Mouse (Mus musculus) frontal cortex, postnatal 10 days (tissue): Measurements from ENCODE around the gene Fam47c.

Experiments used
- DNase-seq, 2 experiments: peaks; one replicate each; pipeline ENCODE4 v3.0.0; 2022; ENCODE audit warnings: low spot score in 2 of 2, mixed read lengths in 1 of 2

Fam47c gene

DNA sequence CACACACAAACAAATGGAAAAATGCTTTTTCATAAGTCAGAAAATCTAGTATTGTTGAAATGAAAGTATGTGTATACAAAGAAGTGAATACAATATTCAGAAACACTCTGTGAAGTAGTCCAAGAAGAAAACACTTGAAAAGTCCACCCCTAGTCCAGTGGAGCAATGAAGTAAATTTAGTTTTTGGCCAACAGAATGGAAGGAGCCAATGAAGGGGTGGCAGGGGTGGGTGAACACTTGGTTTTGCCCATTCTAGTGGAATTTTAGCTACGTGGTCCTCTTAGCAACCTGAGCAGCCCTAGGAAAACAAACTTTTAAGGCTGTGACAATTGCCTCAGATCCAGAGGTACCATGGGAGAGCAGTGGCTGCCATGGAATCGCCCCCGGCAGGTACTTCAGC lies at the start of gene Fam47c:
TSS of gene Fam47c (plus strand) at position 301 of the 400 bp plus-strand sequence.
- no peak for DNase-seq

DNA sequence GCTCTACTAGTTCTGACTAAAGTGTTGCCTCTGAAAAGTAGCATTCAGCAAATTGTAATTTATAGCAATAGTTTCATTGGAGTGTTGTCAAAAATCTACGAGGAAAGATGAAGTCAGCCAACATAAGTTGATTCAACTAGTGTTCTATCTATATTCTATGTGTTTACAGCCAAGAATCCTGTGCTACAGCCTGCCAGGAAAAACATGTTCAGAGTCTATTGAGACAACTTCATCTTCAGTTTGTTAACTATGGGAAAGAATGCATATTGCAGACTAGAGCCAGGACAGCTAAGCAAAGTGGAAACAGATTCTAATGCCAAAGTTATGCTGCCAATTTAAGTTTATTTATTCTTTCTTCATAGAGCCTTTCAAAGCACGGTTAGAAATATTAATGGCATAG lies 31.8 kb downstream of the Fam47c start:
- DNase-seq = no peak

GRCm38 (mm10) chrX:78777078-78777477 lies 39.5 kb downstream of the Fam47c start:
- no peak for DNase-seq
